Mouse (Mus musculus) retina, postnatal 1 day (tissue): ENCODE measurements around the gene Pik3cb.

Experiments
- DNase-seq: peaks from one replicate; pipeline ENCODE4 v3.0.0-alpha.2; 2012

Gene Pik3cb

GRCm38 (mm10) chr9:99074462-99074861 is 66.0 kb downstream of the Pik3cb start:
- no peak for DNase-seq

- DNase-seq, result no peak
Measured at GRCm38 (mm10) chr9:99072538-99072937, 67.9 kb downstream of the Pik3cb start.

- DNase-seq, result no peak
Measured at GRCm38 (mm10) chr9:99065311-99065710, 75.1 kb downstream of the Pik3cb start.

GRCm38 (mm10) chr9:99064216-99064615 is 76.2 kb downstream of the Pik3cb start:
- peak; percentile 59 for DNase-seq

- DNase-seq, result peak; percentile 82
Measured at GRCm38 (mm10) chr9:99062544-99062943, 77.9 kb downstream of the Pik3cb start.

- no peak for DNase-seq
Measured at GRCm38 (mm10) chr9:99057751-99058150, 82.7 kb downstream of the Pik3cb start.

GRCm38 (mm10) chr9:99049760-99050159 is 90.7 kb downstream of the Pik3cb start:
- DNase-seq, result no peak

- no peak for DNase-seq
Measured at GRCm38 (mm10) chr9:99048724-99049250, 91.6 kb downstream of the Pik3cb start.

GRCm38 (mm10) chr9:99044761-99045160 is 95.7 kb downstream of the Pik3cb start:
- DNase-seq, result no peak

GRCm38 (mm10) chr9:99042641-99043040 is 97.8 kb downstream of the Pik3cb start:
- DNase-seq, result no peak

GRCm38 (mm10) chr9:99041994-99042393 is 98.4 kb downstream of the Pik3cb start:
- DNase-seq, result no peak

- no peak for DNase-seq
Measured at GRCm38 (mm10) chr9:99035575-99035974, 104.8 kb downstream of the Pik3cb start, which contains the start of gene Gm1123. Gm1123 (minus strand) TSS chr9:99035715.

GRCm38 (mm10) chr9:99034111-99034510 is 106.3 kb downstream of the Pik3cb start:
- DNase-seq, result no peak

- DNase-seq, result no peak
Measured at GRCm38 (mm10) chr9:99032031-99032430, 108.4 kb downstream of the Pik3cb start.

- peak; percentile 62 for DNase-seq
Measured at GRCm38 (mm10) chr9:99021751-99022150, 118.7 kb downstream of the Pik3cb start.

- peak; percentile 94 for DNase-seq
Measured at GRCm38 (mm10) chr9:99021166-99021565, 119.3 kb downstream of the Pik3cb start.

GRCm38 (mm10) chr9:99017679-99018078 is 122.7 kb downstream of the Pik3cb start:
- DNase-seq, result no peak

- DNase-seq, result no peak
Measured at GRCm38 (mm10) chr9:99016759-99017158, 123.7 kb downstream of the Pik3cb start.

GRCm38 (mm10) chr9:99016301-99016700 is 124.1 kb downstream of the Pik3cb start:
- no peak for DNase-seq

GRCm38 (mm10) chr9:99009898-99010199 is 130.6 kb downstream of the Pik3cb start:
- no peak for DNase-seq

- no peak for DNase-seq
Measured at GRCm38 (mm10) chr9:99009069-99009897, 131.1 kb downstream of the Pik3cb start.

GRCm38 (mm10) chr9:99001326-99001725 is 139.1 kb downstream of the Pik3cb start:
- DNase-seq, result no peak

GRCm38 (mm10) chr9:98999881-99000339 is 140.5 kb downstream of the Pik3cb start:
- DNase-seq, result no peak

- no peak for DNase-seq
Measured at GRCm38 (mm10) chr9:98994103-98994502, 146.3 kb downstream of the Pik3cb start.

GRCm38 (mm10) chr9:98987131-98987530 is 153.3 kb downstream of the Pik3cb start:
- no peak for DNase-seq
